Mouse (Mus musculus) gastrocnemius, postnatal 25 days (tissue): ENCODE measurements at regions not wholly inside any gene's neighbourhood (a gene's known extent, or its start where the extent isn't known, plus 50 kb on each side); places are given as distances from the start of the nearest gene placed in this dataset.
A peak's percentile ranks its signal among the peaks of the same experiment; 100 is the strongest.

Source experiments
- DNase-seq: peaks from one replicate; pipeline ENCODE4 v3.0.0; 2022

DNA sequence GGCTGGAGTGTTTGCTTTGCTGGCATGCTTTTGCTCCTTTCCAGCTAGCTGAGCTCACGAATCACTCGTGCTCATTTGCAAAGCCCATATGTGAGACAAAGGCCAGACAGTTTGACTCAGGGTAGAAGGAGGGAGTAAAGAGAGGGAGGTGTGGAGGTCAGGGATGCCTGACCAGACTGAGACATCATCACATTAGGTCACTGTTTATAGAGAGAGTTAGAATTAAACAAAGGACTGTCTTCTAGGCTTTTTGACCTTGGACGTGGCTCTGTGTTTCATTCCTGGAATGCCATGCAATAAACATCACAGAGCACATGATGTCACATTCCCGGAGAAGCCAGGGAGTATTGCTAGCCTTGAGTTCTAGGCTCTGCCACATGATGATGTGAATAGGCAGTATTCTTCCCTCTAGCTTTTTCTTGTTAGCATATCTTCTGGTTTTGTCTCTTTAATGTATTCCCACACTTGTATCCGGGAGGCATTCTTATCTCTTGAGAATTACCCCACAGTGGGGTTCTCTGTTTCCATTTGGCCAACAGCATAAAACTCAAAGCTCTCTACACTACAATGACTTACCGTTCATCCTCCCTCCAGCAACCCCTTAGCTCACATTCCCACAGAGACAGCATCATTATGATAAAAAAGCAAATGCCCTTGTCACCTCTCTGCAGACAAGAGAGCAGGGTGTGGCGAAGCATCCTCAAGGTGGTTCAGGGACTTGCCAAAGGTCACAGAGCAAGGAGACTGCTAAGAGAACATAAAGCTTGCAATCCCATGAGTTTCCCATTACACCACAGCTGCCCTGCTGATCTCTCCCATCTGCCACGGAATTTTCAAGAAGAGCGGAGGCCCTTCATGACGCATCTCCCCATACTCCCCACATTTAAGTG is 301.3 kb downstream of the Cd83 start:
- no peak for DNase-seq

DNA sequence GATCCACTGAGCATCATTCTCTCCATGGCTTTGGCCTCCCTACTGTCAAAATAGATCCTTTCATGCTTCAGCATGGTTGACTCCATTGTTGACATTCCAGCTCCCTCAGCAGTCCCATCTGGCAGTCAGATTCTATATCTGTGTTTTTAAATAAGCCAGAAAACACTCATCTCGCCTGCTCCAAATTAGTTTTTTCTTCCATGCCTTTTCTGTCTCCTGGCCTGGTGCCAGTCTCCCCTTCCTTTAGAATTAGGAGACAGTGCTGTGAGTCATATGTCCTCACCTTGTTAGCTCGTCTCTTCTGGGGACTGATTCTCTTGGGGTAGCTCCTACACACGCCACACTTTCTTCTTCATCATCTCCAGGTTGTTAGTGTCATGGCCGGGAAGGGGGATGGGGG is 302.2 kb downstream of the Cd83 start:
- DNase-seq = no peak

DNA sequence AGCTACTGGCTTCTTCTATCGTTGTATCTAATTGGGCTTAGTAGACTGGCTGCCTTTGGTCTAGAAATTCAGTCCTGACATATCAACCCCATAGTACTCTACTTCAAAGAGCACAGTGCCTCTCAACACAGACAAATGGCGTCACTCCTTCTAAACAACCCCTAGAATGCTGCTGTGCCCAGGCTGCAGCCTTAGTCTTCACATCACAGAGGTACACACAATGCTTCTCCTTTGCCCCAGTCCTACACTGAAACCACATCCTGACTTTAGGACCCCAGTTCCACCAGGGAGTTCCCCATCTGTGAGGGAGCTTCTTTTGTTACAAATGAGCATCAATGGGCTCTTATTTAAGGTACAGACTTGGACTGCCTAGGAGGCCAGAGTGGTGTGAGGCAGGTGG is 312.6 kb downstream of the Cd83 start:
- DNase-seq = no peak

DNA sequence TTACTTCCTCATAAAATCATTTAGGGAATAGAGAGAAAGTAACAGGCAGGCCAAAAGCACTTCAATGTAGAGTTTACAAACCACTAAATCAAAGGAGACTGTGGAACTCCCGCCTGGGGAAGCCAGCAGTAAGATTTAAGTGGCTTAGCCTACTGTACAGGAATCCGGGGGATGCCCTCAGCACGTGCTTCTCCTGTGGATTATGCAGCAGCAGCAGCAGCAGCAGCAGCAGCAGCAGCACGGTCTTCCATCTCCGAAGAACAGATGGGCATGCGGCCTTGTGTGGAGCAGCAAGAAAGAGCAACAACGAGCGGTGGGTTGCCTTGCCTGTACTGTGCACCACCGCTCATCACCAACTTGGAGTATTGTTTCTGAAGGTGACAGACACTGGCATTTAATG is 314.9 kb downstream of the Cd83 start:
- no peak for DNase-seq

DNA sequence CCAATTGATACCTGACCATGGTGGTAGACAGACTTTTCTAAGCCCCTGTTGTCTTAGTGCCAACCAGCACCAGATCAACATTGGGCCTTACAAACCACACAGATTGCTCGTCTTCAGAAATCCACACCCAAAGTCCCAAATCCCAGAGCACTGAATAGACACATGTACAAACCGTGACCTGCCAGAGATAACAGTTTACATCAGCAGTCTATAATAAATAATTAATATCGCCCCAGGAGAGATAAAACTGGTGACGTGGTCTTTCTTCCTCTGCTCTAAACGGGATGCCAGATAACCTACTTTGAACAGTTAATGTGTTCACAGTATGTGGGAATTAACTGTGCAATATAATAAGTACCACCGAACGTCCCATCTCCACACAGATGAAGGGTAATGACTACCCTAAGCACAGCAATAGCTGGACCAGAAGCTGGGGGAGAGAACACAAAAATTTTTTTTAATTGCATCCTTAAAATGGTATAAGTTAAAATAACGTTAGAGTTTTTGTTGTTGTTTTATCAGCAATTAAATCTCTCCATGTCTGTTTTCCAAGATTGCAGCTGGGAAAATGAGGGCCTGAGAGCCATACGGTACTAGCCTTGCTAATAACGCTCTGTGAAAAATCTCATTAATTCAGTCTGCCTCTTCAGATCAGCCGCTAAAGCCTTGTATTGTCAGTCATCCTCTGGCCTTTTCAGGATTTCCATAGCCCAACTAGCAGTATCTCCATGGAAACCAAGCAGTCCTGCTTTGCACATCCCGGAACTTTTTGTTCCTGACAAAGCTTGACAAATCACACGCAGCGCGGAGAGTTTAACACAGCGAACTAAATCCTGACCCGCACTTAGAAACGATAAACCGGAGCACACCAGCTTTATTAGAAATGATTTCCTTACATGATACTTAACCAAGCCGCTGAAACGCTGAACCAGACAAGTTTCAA is 315.8 kb downstream of the Cd83 start:
- no peak for DNase-seq

DNA sequence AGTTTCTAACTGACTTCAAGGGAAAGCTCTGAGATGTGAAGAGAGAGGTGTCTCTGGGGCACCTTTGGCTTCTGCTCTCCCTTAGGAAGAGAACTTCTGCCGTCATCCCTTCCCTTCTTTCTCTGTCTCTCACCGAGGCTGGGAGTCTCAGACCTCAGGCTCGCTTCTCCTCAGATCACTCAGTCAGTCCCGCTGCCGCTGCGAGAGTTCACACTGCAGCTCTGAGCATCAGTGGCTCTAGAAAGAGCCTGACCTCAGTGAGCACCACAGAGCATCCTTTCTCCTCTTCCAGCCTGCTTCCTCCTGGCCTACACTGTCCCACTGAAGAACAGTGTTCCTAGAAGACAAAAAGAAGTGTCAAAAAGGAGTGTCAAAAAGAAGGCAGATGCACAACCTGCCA is 316.6 kb downstream of the Cd83 start:
- no peak for DNase-seq

DNA sequence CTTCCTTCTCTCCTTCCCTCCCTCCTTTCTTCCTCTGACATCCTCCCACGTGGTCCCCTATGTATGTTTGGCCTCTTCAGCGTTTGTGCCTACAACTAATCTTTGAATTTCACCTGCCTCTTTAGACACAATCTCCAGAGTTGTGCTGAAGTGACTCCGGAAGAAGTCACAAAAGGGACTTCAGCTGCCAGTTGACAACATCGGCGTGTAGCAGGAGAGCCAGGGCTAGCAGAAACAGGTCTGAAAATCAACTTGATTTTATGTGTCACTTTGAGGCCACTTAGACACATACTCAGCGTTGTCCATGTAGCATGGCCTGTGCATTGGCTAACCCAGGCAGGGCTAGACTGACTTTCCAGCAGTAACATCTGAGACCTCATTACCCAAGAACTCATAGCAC is 317.2 kb downstream of the Cd83 start:
- DNase-seq = no peak

DNA sequence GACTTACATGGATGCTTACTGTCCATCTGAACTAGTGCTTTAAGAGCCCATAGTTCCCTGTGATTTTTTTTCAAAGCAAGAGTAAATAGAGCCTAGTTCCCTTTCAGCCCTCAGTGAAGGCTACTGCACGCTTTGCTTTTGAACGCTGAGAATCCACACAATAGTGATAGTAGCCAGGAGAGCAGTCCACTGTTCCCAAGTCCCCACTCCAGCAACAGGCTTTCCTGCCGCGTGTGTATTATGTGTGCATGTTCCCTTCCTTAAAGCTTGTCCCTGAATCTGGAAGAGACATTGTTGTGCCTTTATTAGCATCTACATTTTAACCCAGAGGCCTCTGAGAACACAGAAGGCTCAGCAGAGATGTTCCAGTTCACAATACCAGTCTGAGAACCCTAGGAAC is 317.7 kb downstream of the Cd83 start:
- no peak for DNase-seq

DNA sequence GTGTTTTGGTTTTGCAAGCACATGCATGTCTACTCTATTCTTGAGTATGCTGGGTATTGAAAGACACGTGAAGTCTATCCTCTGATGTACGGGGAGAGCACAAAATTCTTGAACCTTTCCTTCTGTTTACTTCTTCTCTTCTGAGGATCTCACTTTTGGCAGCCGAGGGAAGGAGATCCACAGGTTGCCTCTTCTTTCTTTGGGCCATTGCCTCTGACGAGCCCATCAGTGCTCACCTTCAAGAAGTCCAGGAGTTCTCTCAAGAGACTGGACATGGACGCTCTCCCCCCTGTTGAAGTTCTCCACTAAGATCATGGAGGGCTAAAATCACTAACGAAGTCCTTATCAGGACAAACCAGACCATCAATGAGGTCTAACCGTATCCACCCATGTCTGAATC is 318.8 kb downstream of the Cd83 start:
- DNase-seq = no peak

DNA sequence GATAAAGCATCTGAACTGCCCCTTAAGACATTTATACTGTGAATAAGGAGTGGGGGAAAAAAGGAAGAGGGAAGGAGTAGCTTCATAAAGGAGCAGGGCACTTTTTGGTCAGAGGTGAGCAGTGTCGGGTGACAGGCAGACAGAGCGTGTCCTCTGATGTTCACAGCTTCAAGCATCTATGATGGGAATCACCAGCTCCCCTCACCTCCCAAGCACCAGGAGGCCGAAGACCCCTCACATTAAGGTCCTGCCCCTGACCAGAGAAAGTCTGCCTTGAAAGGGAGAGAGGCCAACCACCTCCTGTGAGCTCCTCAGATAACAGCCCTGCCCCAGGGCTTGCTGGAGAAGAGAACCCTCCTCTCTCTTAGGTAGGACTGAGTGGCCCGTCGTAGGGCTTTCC is 320.6 kb downstream of the Cd83 start:
- DNase-seq = no peak

DNA sequence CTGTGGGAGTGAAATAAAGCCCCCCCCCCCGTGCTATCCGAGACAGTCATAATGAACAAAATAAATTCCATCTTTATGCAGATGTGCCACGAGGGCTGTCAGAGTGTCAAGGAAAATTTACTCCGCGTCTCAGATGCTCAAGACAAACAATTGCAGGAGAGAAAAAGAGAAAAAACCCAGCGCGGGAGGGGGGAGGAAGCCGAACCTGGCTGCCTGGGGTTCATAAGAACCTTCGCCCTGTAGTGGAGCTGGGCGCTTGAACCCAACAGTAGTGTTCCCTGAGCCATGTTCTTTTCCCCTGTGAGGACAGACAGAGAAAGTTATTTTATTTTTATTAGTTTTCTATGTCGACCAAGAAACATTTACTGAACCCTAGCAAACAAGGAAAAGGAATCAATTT is 324.1 kb downstream of the Cd83 start:
- DNase-seq = no peak

DNA sequence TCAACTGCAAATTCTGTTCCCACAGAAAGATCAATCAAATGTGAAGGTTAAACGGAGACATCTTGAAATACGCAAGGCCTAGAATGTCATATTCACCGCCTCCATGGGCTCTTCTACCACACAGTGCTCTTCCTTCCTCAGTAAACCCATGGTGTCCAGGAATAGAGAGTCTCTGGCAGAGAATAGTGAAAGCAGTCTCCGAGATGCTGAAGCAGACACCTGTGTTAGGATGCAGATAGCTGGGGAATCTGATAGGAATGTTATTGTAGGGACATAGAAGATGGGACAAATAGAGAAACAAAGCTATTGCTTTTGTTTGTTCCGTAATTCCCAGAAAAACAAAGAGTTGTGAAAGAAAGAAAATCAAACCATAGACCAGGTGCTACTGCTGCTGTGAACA is 328.5 kb downstream of the Cd83 start:
- no peak for DNase-seq

DNA sequence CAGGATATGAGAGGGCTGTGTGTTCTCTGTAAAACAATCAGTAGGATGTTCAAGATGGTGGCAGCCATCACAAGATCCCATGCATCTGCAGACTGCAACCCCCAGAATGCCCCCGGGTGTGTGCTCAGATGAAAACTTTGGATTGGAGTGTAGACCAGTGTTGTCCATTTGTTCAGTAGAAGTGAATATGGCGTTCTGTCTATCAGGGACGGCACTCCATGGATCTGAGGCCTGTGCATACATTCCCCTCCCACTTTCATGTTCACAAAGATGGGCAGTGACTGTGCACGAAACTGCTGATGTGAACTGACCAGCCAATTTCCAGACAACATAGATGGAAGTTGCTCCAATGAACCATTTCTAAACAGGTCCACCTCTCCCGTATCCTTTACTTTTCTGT is 330.3 kb downstream of the Cd83 start:
- DNase-seq = no peak

DNA sequence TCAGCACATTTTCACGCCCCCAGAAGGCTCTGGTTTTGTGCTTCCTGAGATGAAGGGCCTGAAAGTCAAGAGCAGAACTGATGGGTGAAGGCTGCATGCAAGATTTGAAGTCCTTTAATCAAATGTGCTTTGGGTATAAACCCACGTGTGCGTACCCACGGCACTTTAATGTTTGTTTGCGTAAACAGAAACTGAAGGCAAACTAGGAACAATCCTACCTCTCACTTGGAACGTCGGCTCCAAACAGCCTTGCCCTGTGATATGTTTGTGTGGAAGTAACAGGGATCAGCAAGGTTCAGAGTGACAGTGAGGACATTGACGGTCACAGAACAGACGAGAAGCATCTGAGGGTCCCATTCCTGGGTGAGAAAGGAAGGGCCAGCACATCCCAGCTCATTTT is 333.3 kb downstream of the Cd83 start:
- no peak for DNase-seq

DNA sequence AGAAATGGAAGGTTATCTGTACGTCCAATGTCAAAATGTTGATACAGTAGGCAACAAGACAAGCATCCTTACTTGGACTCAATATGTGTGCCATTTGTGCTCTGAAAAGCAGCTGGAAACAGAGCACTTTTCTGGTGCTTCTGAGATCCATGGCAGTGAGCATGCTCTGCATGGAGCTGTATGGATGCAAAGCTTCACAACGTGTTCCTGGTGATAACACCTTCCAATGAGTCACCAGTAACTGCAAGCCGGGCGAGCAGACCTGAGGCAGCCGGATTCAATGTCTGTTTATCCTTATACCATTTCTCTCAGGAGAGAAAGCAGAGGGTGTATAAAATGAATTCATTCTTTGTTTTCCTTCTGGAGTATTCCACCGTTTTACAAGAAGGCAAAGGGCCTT is 334.3 kb downstream of the Cd83 start:
- no peak for DNase-seq

DNA sequence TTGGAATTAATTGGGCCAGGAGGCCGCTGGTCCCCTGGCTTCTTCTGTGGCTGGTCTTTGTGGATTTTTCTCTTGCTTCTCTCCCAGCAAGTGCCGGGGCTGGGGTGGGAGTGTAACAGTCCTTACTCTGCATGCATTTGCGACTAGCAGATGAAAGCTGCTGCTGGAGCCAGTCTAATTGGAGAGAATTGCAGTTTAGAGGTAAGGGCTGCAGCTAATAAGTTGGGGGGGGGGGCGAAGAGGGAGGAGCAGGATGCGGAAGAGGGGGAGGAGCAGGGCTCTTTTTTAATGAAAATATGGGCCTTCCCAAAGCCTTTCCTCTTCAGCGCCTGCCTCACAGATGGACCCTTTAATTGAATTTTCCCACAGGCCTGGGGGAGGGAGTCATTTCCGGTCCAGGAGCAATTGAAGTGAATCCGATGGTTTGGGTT is 336.7 kb downstream of the Cd83 start:
- no peak for DNase-seq

DNA sequence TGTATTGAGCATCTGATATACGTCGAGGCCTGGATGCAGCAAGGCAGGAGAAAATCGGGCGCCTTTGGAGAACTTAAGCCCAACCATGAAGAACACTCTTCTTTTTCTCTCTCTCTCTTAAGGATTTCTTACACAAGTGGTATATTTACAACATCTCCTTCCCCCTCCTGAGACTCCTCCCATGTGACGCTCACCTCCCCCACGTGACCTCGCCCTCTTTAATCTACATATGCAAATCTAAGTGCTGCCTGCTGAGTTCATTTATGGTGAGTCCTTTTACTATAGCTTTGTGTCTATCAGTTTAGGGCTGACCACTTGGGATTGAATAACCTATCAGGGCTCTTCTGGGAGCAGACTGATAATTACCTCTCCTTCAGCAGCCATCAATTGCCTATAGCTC is 337.4 kb downstream of the Cd83 start:
- no peak for DNase-seq

DNA sequence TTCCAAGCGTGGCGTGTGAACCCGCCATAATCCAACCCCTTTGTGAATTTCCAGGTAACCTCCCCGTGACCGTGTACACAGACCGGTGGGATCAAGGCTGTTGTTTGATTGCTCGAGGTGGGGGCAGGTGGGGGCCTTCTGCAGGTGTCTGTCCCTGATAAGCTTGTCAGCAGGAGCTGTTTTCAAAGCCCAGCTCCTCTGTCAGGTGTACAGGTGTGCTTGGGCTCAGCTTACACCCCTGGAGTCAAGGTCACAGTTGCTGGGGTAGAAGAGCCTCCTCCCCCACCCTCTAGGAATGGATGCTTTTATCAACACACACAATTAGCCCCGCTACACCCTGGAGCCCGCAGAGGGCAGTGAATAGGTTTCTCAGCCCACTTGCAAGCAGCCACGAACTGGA is 341.6 kb downstream of the Cd83 start:
- DNase-seq = no peak

DNA sequence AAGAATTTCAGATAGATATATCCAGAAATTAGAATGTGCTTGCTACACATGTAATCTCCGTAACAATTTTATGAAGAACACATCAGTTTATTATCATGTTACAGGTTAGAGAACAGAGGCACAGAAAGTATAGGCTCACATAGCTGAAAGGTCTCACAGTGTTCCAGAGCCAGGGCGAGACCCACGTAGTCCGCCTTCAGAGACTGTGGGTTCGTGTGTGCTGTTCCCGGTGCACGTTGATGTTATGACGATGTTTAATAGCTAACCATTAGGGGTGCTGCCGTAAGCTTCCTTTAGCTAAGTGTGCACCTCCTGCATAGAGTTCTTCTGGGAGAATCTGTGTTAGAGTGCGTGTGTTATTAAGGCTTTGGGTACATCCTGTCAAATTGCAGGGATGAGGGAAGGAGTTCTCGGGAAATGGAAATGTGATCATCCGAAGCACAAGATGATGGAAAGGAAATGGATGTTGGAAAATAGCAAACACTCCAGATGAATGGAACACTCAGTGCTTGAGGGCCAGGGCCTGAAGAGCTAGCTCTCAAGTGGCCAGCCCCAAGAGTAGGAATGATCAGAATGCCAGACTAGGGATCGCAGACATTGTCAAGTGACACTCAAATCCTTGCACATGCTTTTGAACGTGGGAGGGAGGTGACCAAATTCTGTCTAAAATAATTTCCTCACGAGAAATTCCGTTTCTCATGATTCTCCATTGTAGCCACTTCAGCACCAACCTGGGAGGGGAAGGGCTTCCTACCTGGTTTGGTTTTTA is 344.1 kb downstream of the Cd83 start:
- no peak for DNase-seq

DNA sequence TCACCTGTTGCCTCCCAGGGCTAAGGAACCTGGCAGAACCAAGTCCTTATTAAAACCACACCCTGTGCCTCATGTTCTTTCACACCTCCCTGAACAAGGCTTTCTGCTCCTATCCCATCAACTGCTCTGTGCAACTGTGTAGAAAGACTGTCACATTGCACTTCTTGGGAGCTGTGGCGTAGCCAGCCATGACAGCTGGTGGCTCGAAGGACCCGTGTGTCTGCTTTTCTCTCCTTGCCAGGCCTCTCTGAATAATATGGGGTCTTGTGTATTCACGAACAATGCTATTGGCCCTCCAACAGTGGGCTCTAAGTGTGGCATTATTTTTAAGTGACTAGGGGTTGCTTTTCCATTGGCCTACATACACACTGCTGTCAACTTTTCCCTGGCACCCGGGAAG is 347.3 kb downstream of the Cd83 start:
- no peak for DNase-seq

DNA sequence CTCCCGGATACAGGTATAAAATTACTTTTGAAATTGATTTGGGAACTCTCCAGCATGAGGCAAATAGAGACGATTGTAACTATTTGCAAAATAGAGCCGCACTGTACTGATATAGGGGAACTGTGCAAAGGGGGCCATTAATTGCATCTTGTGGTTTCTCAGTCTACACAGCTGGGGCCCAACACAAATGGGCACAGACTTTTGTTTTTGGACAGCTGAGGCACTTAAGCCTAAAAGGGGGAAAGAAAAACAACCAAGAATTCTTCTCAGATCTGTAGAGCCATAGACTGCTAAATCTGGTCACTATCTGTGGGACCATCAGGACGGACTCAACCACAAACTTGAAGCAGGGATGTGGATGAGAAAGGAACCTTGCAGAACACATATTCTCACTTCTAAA is 347.9 kb downstream of the Cd83 start:
- no peak for DNase-seq

DNA sequence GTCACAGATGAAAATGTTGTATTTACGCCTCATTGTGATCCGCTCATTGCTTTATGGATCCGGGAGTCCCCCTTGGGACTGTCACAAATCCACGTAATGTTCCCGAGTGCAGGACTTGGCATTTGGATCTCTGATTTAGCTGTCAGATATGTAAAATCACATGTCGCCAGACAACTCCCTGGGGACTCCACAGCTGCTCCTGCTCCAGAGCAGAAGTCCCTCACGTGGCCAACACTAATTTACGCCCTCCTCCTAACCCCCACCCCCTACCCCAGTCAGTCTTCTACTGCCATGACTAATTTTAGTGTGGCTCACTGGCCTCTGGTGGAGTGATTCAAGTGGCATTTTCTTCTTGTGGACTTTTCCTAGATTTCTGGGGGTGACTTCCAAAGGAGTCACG is 348.9 kb downstream of the Cd83 start:
- DNase-seq = peak; percentile 29

DNA sequence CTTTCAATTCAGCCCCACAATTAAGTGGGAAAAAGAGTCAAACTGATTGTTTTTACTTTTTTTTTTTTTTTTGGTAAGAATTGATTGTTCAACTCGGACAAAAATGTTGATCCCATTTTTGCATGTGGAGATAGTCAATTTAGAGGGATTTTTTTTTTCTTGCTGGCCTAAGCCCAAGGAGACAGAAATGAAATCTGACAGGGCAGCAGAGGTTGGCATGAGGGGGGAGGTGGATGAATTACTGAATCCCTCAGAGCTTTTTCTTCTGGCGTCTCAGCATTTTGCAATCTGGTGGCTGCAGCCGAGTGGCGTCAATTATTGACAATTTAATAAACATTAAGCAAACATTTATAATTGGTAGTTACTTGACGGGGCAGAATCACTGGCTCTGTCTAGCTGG is 356.6 kb downstream of the Cd83 start:
- DNase-seq = no peak
